ENCODE assay signal across 9 mouse cellular contexts in the genomic region with DNA sequence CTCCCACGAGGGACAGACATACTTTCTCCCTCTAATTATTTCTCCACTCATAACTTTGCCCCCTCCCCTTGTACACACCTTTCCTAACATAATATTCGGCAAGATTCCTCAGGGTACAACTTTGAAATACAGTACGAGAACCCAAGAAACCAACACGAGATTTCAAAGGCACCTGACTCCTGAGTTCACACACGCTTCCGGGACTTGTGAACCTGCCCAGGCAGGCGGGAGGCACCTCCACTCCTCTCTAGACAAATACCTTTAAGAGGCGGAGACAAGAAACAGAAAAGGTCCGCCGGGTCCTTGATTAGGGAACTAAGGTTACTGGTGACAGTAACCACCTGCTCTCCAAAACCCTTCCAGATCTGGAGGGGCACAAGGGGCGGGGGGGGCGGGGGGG. TPM values are rescaled to one million over a fixed set of nuclear protein-coding genes. Genes with fewer than 3 reads are reported as not detected.
DNase-seq lines count a peak whose midpoint lies in the region; ATAC-seq lines count a peak whose summit lies in the region.
"Had no signal": no experiment of that assay in that cellular context is flagged by ENCODE, and none has a peak within 500 bp of the region (broad histone marks: within the 10 kb centered on the region; RNA-seq: fewer than 3 reads in every experiment).

No protein-coding gene starts in this region.

- intact Hi-C loops in heart, postnatal 10 days (cut with DNase I), result loop anchor here (10.0 kb wide), 1 partner anchor 795 kb away; no protein-coding TSS in a partner anchor

- peak overlapping the region; percentile 99 for H3K4me2 ChIP-seq in heart, embryonic 16.5 days (ENCODE audit: low read depth, low read length)
- peak overlapping the region; percentile 59 for H3K4me2 ChIP-seq in hindbrain, embryonic 15.5 days
- H3K4me2 ChIP-seq in limb, embryonic 15.5 days, result peak overlapping the region; percentile 96; the same call in 1 of the 2 replicates

- 11% methylated on average over 12 of the region's 12 CpGs for WGBS in heart, embryonic 16.5 days
- 6% methylated on average over 12 of the region's 12 CpGs for WGBS in hindbrain, embryonic 15.5 days
- 6% methylated on average over 12 of the region's 12 CpGs for WGBS in limb, embryonic 15.5 days

- H3K4me3 ChIP-seq in heart, embryonic 16.5 days (ENCODE audit: low read length), result peak overlapping the region; percentile 67
- peak overlapping the region; percentile 64 for H3K4me3 ChIP-seq in hindbrain, embryonic 15.5 days
- peak overlapping the region; percentile 63 for H3K4me3 ChIP-seq in limb, embryonic 15.5 days

- no peak for DNase-seq in heart, postnatal 10 days
- peak; percentile 41 to 60 for DNase-seq in cerebellum, postnatal 10 days
- peak; percentile 42 for DNase-seq in neural tube, embryonic 10.5 days (ENCODE audit: extremely low spot score, low spot score)
- no peak for DNase-seq in layer of hippocampus, adult 18-20 months (ENCODE audit: low spot score in 2 of 2)

- no peak for ATAC-seq in heart, embryonic 16.5 days (replicated peaks; ENCODE audit: extremely low read depth, insufficient read depth, low FRiP score)
- no peak for ATAC-seq in hindbrain, embryonic 15.5 days (ENCODE audit: low FRiP score, low read depth)
- no peak for ATAC-seq in limb, embryonic 15.5 days (ENCODE audit: insufficient number of reproducible peaks, low FRiP score, low TSS enrichment, low read depth)
- ATAC-seq in megakaryocyte-erythroid progenitor cell, adult 5-6 weeks (replicated peaks; ENCODE audit: low FRiP score, low TSS enrichment, poor library complexity, severe bottlenecking), result no peak

- H3K27ac ChIP-seq in heart, embryonic 16.5 days (ENCODE audit: low read length), result no peak overlapping the region
- H3K27ac ChIP-seq in hindbrain, embryonic 15.5 days (replicated peaks), result no peak overlapping the region
- no peak overlapping the region for H3K27ac ChIP-seq in limb, embryonic 15.5 days
- H3K27ac ChIP-seq: liver, embryonic 14.5 days had no signal

- H3K36me3 ChIP-seq in heart, embryonic 16.5 days (ENCODE audit: control insufficient read depth, insufficient read depth), result no peaks in the 10 kb centered on the region
- H3K36me3 ChIP-seq in hindbrain, embryonic 15.5 days, result no peaks in the 10 kb centered on the region
- H3K36me3 ChIP-seq in limb, embryonic 15.5 days, result no peaks in the 10 kb centered on the region

- no peak overlapping the region for H3K9ac ChIP-seq in heart, embryonic 16.5 days (ENCODE audit: low read length)
- H3K9ac ChIP-seq in hindbrain, embryonic 15.5 days, result peak overlapping the region; percentile 81
- H3K9ac ChIP-seq in limb, embryonic 15.5 days, result no peak overlapping the region
- H3K9ac ChIP-seq: liver, embryonic 14.5 days had no signal

- H3K4me1 ChIP-seq in heart, embryonic 16.5 days (ENCODE audit: control insufficient read depth, insufficient read depth, low read length), result peaks cover 9% of the 10 kb centered on the region
- H3K4me1 ChIP-seq in hindbrain, embryonic 15.5 days (replicated peaks), result peaks cover 28% of the 10 kb centered on the region
- H3K4me1 ChIP-seq in limb, embryonic 15.5 days, result peaks cover 16% of the 10 kb centered on the region

- no peaks in the 10 kb centered on the region for H3K9me3 ChIP-seq in heart, embryonic 16.5 days (replicated peaks; ENCODE audit: control insufficient read depth, low read length)
- H3K9me3 ChIP-seq in hindbrain, embryonic 15.5 days, result no peaks in the 10 kb centered on the region
- no peaks in the 10 kb centered on the region for H3K9me3 ChIP-seq in limb, embryonic 15.5 days

- peaks cover 45% of the 10 kb centered on the region for H3K27me3 ChIP-seq in heart, embryonic 16.5 days (ENCODE audit: control insufficient read depth, insufficient read depth, low read length)
- H3K27me3 ChIP-seq in hindbrain, embryonic 15.5 days, result no peaks in the 10 kb centered on the region
- H3K27me3 ChIP-seq in limb, embryonic 15.5 days, result peaks cover 48% of the 10 kb centered on the region

RNA-seq across cellular contexts. Expression of a gene that starts 1.1 kb away (rescaled TPM):
- polyA plus RNA-seq in heart, embryonic 16.5 days (2015; fragmentation: Nextera tagmentation; extraction: Ambion mirVana), result 0.20 and 0.37 TPM in 2 replicates
- under 1 TPM; 0.26 to 0.45 TPM for total RNA-seq in heart, postnatal 10 days (2021)
- polyA plus RNA-seq in hindbrain, embryonic 15.5 days (2015; fragmentation: Nextera tagmentation; extraction: Ambion mirVana), result 11.4 and 12.1 TPM in 2 replicates
- 1.0 and 1.2 TPM in 2 replicates for polyA plus RNA-seq in limb, embryonic 15.5 days (2015; fragmentation: Nextera tagmentation; extraction: Ambion mirVana)
- total RNA-seq in layer of hippocampus, adult 18-20 months (2021), result 10 to 100 TPM; 30.8 to 31.9 TPM
- 0.67 TPM in 1 of 2 replicates, not detected in the other for total RNA-seq in megakaryocyte-erythroid progenitor cell, adult 5-6 weeks (2014; fragmentation: Nextera tagmentation)
- 0.19 TPM in 1 of 2 replicates, not detected in the other for total RNA-seq in megakaryocyte-erythroid progenitor cell, adult 5-6 weeks (2017)

Comparison
In these comparisons a context has a peak if more than half of its experiments do, and no peak if none do; other contexts are left out.
1. DNase-seq: peak in cerebellum, postnatal 10 days (2 of 2) and neural tube, embryonic 10.5 days (single experiment); none in heart, postnatal 10 days (0 of 2) and layer of hippocampus, adult 18-20 months (0 of 2).
2. RNA of a gene that starts 1.1 kb away (total RNA-seq): 30.8 to 31.9 TPM in layer of hippocampus, adult 18-20 months; 0.26 to 0.45 TPM in heart, postnatal 10 days and 0.19 to 0.67 TPM in megakaryocyte-erythroid progenitor cell, adult 5-6 weeks; every median in the first group is over 10 times any median in the second.
3. Peak in every context shown above with its lines, with median percentiles within 50 percentile points of each other: H3K4me2 ChIP-seq and H3K4me3 ChIP-seq.